Mouse (Mus musculus): Measurements from ENCODE around the gene Sult1d1. TPM values are rescaled to one million over a fixed set of nuclear protein-coding genes. Genes with fewer than 3 reads are reported as not detected.
A peak's percentile ranks its signal among the peaks of the same experiment; 100 is the strongest.

Gene Sult1d1
- polyA plus RNA-seq, 1 experiment from 2014 or later, result 6.0 TPM

GRCm38 (mm10) chr5:87573490-87573889 lies 4.7 kb upstream of the Sult1d1 start:
- no peaks in the 10 kb centered on the region for H3K36me3 ChIP-seq (ENCODE audit: control insufficient read depth, insufficient read depth)
- no peak overlapping the region for H3K27ac ChIP-seq (ENCODE audit: low read length)
- no peak for ATAC-seq (ENCODE audit: low read depth)
- WGBS (ENCODE audit: insufficient replicate concordance), result 60% methylated on average over 5 of the region's 5 CpGs
- no peaks in the 10 kb centered on the region for H3K4me1 ChIP-seq (ENCODE audit: control insufficient read depth, low read depth, low read length)
- no peaks in the 10 kb centered on the region for H3K9me3 ChIP-seq (replicated peaks; ENCODE audit: control insufficient read depth, low read length)
- H3K9ac ChIP-seq (ENCODE audit: low read depth, low read length), result no peak overlapping the region
- H3K4me3 ChIP-seq (ENCODE audit: low read depth, low read length), result no peak overlapping the region
- H3K4me2 ChIP-seq (ENCODE audit: low read depth, low read length), result no peak overlapping the region
- no peaks in the 10 kb centered on the region for H3K27me3 ChIP-seq (ENCODE audit: control insufficient read depth, insufficient read depth, low read depth, low read length)

- ATAC-seq (ENCODE audit: low read depth), result no peak
- no peaks in the 10 kb centered on the region for H3K9me3 ChIP-seq (replicated peaks; ENCODE audit: control insufficient read depth, low read length)
- H3K4me3 ChIP-seq (ENCODE audit: low read depth, low read length), result no peak overlapping the region
- H3K36me3 ChIP-seq (ENCODE audit: control insufficient read depth, insufficient read depth), result no peaks in the 10 kb centered on the region
- H3K9ac ChIP-seq (ENCODE audit: low read depth, low read length), result no peak overlapping the region
- 63% methylated on average over 6 of the region's 6 CpGs for WGBS (ENCODE audit: insufficient replicate concordance)
- no peak overlapping the region for H3K27ac ChIP-seq (ENCODE audit: low read length)
- no peaks in the 10 kb centered on the region for H3K4me1 ChIP-seq (ENCODE audit: control insufficient read depth, low read depth, low read length)
- H3K27me3 ChIP-seq (ENCODE audit: control insufficient read depth, insufficient read depth, low read depth, low read length), result no peaks in the 10 kb centered on the region
- no peak overlapping the region for H3K4me2 ChIP-seq (ENCODE audit: low read depth, low read length)
Observed at GRCm38 (mm10) chr5:87572781-87573180, 4.0 kb upstream of the Sult1d1 start.

- Histone ChIP-seq H3K4me3 (ENCODE audit: low read depth, low read length) (no peak overlapping the region), H3K4me2 (ENCODE audit: low read depth, low read length) (no peak overlapping the region), H3K4me1 (ENCODE audit: control insufficient read depth, low read depth, low read length) (no peaks in the 10 kb centered on the region), H3K27me3 (ENCODE audit: control insufficient read depth, insufficient read depth, low read depth, low read length) (no peaks in the 10 kb centered on the region), H3K9me3 (replicated peaks; ENCODE audit: control insufficient read depth, low read length) (no peaks in the 10 kb centered on the region), H3K36me3 (ENCODE audit: control insufficient read depth, insufficient read depth) (no peaks in the 10 kb centered on the region), H3K9ac (ENCODE audit: low read depth, low read length) (no peak overlapping the region), H3K27ac (ENCODE audit: low read length) (no peak overlapping the region)
- 46% methylated on average over 1 of the region's 1 CpGs for WGBS (ENCODE audit: insufficient replicate concordance)
- no peak for ATAC-seq (ENCODE audit: low read depth)
Observed at GRCm38 (mm10) chr5:87567306-87567705, 1.5 kb downstream of the Sult1d1 start.

DNA sequence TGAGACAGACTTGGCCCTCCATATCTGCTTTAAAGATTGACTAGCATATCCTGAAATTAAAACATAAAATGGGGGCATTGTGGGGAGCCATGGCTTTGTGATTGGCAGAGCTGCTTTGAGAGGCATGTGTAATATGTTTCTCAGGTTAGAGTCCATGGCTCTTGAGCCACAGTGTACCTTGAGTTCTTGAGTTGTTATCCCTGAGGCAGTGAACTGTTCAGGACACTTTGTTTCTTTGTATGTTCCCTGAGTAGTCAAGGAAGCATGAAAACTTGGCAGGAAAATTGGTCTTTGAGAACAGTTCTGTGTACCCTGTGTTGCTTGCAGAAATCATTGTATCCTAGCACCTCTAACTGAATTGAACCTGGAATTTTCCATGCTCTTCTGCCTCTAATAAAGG lies 5.9 kb downstream of the Sult1d1 start:
- no peak overlapping the region for H3K9ac ChIP-seq (ENCODE audit: low read depth, low read length)
- H3K27ac ChIP-seq (ENCODE audit: low read length), result no peak overlapping the region
- H3K36me3 ChIP-seq (ENCODE audit: control insufficient read depth, insufficient read depth), result no peaks in the 10 kb centered on the region
- ATAC-seq (ENCODE audit: low read depth), result no peak
- no peak overlapping the region for H3K4me2 ChIP-seq (ENCODE audit: low read depth, low read length)
- H3K4me3 ChIP-seq (ENCODE audit: low read depth, low read length), result no peak overlapping the region
- H3K27me3 ChIP-seq (ENCODE audit: control insufficient read depth, insufficient read depth, low read depth, low read length), result no peaks in the 10 kb centered on the region
- H3K9me3 ChIP-seq (replicated peaks; ENCODE audit: control insufficient read depth, low read length), result no peaks in the 10 kb centered on the region
- H3K4me1 ChIP-seq (ENCODE audit: control insufficient read depth, low read depth, low read length), result no peaks in the 10 kb centered on the region

DNA sequence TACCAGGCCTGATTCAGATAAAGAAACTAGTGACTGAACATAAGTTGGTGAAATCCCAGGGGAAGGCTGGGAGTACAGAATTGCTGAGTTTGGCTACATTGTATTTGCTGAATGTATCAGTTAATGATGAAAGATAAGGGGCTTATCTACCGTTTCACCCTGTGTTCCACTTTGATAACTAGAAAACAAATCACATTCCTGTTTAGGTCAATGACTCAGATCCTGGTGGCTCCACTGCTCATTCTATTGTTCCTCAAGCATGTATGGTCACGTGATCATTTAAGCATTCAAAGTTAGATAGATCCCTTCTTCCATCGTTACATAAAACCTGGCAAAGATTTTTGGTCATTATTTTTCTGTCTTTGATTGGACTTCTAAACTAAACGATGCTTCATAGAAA lies 6.3 kb downstream of the Sult1d1 start:
- WGBS (ENCODE audit: insufficient replicate concordance), result 44% methylated on average over 4 of the region's 4 CpGs
- no peak for ATAC-seq (ENCODE audit: low read depth)
- Histone ChIP-seq H3K9ac (ENCODE audit: low read depth, low read length) (no peak overlapping the region), H3K36me3 (ENCODE audit: control insufficient read depth, insufficient read depth) (no peaks in the 10 kb centered on the region), H3K27me3 (ENCODE audit: control insufficient read depth, insufficient read depth, low read depth, low read length) (no peaks in the 10 kb centered on the region), H3K4me2 (ENCODE audit: low read depth, low read length) (no peak overlapping the region), H3K4me1 (ENCODE audit: control insufficient read depth, low read depth, low read length) (no peaks in the 10 kb centered on the region), H3K27ac (ENCODE audit: low read length) (no peak overlapping the region), H3K9me3 (replicated peaks; ENCODE audit: control insufficient read depth, low read length) (no peaks in the 10 kb centered on the region), H3K4me3 (ENCODE audit: low read depth, low read length) (no peak overlapping the region)

DNA sequence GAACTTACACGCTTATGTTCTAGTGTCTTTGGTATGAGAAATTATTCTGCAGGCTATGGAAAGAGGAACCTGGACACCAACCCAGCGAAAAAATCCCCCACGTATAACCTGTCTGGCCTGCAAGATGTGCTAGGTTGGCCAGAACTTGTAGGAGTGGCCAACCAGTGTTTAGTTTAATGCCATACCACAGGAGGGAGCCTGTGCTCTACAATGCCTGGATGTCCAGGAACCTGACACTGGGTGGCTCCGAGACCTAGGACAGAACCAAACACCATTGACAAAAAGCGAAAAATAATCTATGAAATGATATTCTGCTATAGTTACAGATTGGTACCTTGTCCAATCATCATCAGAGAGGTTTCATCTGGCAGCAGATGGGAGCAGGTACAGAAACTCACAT lies 8.7 kb downstream of the Sult1d1 start:
- Histone ChIP-seq H3K4me3 (ENCODE audit: low read depth, low read length) (no peak overlapping the region), H3K4me1 (ENCODE audit: control insufficient read depth, low read depth, low read length) (no peaks in the 10 kb centered on the region), H3K27me3 (ENCODE audit: control insufficient read depth, insufficient read depth, low read depth, low read length) (no peaks in the 10 kb centered on the region), H3K27ac (ENCODE audit: low read length) (no peak overlapping the region), H3K9me3 (replicated peaks; ENCODE audit: control insufficient read depth, low read length) (no peaks in the 10 kb centered on the region), H3K9ac (ENCODE audit: low read depth, low read length) (no peak overlapping the region), H3K36me3 (ENCODE audit: control insufficient read depth, insufficient read depth) (no peaks in the 10 kb centered on the region), H3K4me2 (ENCODE audit: low read depth, low read length) (no peak overlapping the region)
- 44% methylated on average over 5 of the region's 5 CpGs for WGBS (ENCODE audit: insufficient replicate concordance)
- ATAC-seq (ENCODE audit: low read depth), result no peak

GRCm38 (mm10) chr5:87550935-87551334 lies 17.9 kb downstream of the Sult1d1 start:
- ATAC-seq (ENCODE audit: low read depth), result no peak
- H3K4me3 ChIP-seq (ENCODE audit: low read depth, low read length), result no peak overlapping the region
- H3K4me1 ChIP-seq (ENCODE audit: control insufficient read depth, low read depth, low read length), result no peaks in the 10 kb centered on the region
- H3K4me2 ChIP-seq (ENCODE audit: low read depth, low read length), result no peak overlapping the region
- H3K27ac ChIP-seq (ENCODE audit: low read length), result no peak overlapping the region
- H3K9me3 ChIP-seq (replicated peaks; ENCODE audit: control insufficient read depth, low read length), result no peaks in the 10 kb centered on the region
- no peaks in the 10 kb centered on the region for H3K27me3 ChIP-seq (ENCODE audit: control insufficient read depth, insufficient read depth, low read depth, low read length)
- H3K9ac ChIP-seq (ENCODE audit: low read depth, low read length), result no peak overlapping the region
- 19% methylated on average over 1 of the region's 1 CpGs for WGBS (ENCODE audit: insufficient replicate concordance)
- no peaks in the 10 kb centered on the region for H3K36me3 ChIP-seq (ENCODE audit: control insufficient read depth, insufficient read depth)

DNA sequence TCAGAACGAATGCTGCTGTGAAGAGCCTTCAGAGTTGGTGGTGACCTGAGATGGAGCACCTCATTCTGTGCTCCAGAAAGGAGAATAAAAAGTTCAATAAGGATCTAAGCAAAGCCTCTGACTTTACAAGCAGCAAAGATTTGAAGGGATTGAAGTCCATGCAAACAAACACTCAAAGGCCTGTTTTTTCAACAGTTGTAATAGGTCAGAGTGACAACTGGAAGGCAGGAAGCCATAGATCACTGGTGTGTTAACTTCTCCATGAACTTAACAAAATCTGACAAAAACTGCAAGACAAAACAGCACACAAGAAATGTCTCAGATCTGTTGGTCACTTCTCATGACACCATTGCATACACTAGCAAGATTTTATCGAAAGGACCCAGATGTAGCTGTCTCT lies 30.7 kb downstream of the Sult1d1 start, which contains the start of gene Sult1b1:
Sult1b1 (minus strand) TSS at position 85 of the 400 bp plus-strand sequence.
- Histone ChIP-seq H3K9ac (ENCODE audit: low read depth, low read length) (no peak within 1 kb of the TSS), H3K4me1 (ENCODE audit: control insufficient read depth, low read depth, low read length) (no peaks in the 10 kb centered on the region), H3K27ac (ENCODE audit: low read length) (peak within 1 kb of the TSS; percentile 37; the same call in 1 of the 2 replicates), H3K36me3 (ENCODE audit: control insufficient read depth, insufficient read depth) (no peaks in the 10 kb centered on the region), H3K4me2 (ENCODE audit: low read depth, low read length) (no peak within 1 kb of the TSS), H3K4me3 (ENCODE audit: low read depth, low read length) (no peak within 1 kb of the TSS), H3K27me3 (ENCODE audit: control insufficient read depth, insufficient read depth, low read depth, low read length) (no peaks in the 10 kb centered on the region), H3K9me3 (replicated peaks; ENCODE audit: control insufficient read depth, low read length) (no peaks in the 10 kb centered on the region)
- ATAC-seq (ENCODE audit: low read depth), result peak; percentile 69; the same call in 1 of the 2 replicates
- WGBS (ENCODE audit: insufficient replicate concordance), result 63% methylated on average over 2 of the region's 2 CpGs

DNA sequence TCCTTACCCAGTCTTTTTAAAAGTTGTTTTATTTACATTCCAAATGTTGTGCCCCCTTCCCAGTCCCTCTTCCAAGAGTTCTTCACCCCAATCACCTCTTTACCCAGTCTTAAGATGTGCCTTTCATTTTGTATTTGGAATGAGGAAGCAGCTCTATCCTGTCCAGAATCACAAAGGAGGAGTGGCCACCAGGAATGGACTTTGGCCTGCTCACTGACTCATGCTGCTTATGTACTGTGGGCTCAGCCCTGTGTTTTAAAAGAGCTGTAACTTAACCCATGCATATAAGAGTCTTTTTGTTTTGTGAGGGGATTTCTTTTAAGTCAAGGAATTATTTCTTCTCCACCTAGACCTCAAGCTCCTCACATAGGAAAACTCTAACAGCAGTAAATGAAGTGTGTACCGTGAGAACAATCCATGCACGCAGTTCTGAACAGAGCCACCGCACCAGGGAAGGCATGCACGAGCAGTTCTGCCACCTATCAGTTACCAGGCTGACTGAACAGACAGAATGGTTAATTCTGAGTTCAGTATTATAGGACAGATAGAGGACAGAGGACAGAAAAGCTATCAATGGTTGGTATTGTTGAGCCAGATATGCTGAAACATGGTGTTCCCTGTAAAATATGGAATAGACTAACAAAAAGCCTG lies 32.7 kb downstream of the Sult1d1 start:
- 57% methylated on average over 4 of the region's 4 CpGs for WGBS (ENCODE audit: insufficient replicate concordance)
- no peak overlapping the region for H3K4me2 ChIP-seq (ENCODE audit: low read depth, low read length)
- no peaks in the 10 kb centered on the region for H3K36me3 ChIP-seq (ENCODE audit: control insufficient read depth, insufficient read depth)
- H3K9ac ChIP-seq (ENCODE audit: low read depth, low read length), result no peak overlapping the region
- H3K9me3 ChIP-seq (replicated peaks; ENCODE audit: control insufficient read depth, low read length), result no peaks in the 10 kb centered on the region
- no peaks in the 10 kb centered on the region for H3K27me3 ChIP-seq (ENCODE audit: control insufficient read depth, insufficient read depth, low read depth, low read length)
- ATAC-seq (ENCODE audit: low read depth), result peak; percentile 83
- no peak overlapping the region for H3K4me3 ChIP-seq (ENCODE audit: low read depth, low read length)
- peak overlapping the region; percentile 57 for H3K27ac ChIP-seq (ENCODE audit: low read length)
- no peaks in the 10 kb centered on the region for H3K4me1 ChIP-seq (ENCODE audit: control insufficient read depth, low read depth, low read length)
